Mouse (Mus musculus) forebrain, embryonic 14.5 days (tissue): ENCODE data around the gene Cfdp1. TPM values are rescaled to one million over a fixed set of nuclear protein-coding genes. Genes with fewer than 3 reads are reported as not detected.

Experiments
- ATAC-seq: fragments of 200-750 bp; cut with Nextera tagmentation; 2 replicates; pipeline ENCODE4 v1.8.0; 2017; ENCODE audit warnings: mild to moderate bottlenecking, moderate library complexity
- DNase-seq: peaks from one replicate; pipeline ENCODE4 v3.0.0-alpha.2; 2015; ENCODE audit warnings: low spot score
- H3K27ac ChIP-seq: fragments of 300-500 bp; sonication (generic); 2 replicates; pipeline ENCODE4 v1.5.1; 2014; ENCODE audit warnings: low read depth, mild to moderate bottlenecking, control low read depth, low read length, moderate library complexity
- H3K27me3 ChIP-seq: fragments of 300-500 bp; sonication (generic); replicated peaks from 2 replicates; pipeline ENCODE4 v1.6.1; 2014; ENCODE audit warnings: low read length, control low read depth, mixed read lengths; ENCODE audit not compliant: control insufficient read depth, insufficient read depth
- H3K36me3 ChIP-seq: fragments of 300-500 bp; sonication (generic); 2 replicates; pipeline ENCODE4 v1.6.1; 2014; ENCODE audit warnings: low read length, control low read depth; ENCODE audit not compliant: control insufficient read depth, insufficient read depth
- H3K4me1 ChIP-seq: fragments of 300-500 bp; sonication (generic); 2 replicates; pipeline ENCODE4 v1.6.1; 2014; ENCODE audit warnings: antibody characterized with exemption, low read length, control low read depth; ENCODE audit not compliant: control insufficient read depth, insufficient read depth
- H3K4me2 ChIP-seq: fragments of 300-500 bp; sonication (generic); 2 replicates; pipeline ENCODE4 v1.6.1; 2014; ENCODE audit warnings: mild to moderate bottlenecking, control low read depth, low read length
- H3K4me3 ChIP-seq: fragments of 300-500 bp; sonication (generic); 2 replicates; pipeline ENCODE4 v1.5.1; 2014; ENCODE audit warnings: low read depth, low read length, control low read depth
- H3K9ac ChIP-seq: fragments of 300-500 bp; sonication (generic); 2 replicates; pipeline ENCODE4 v1.6.1; 2014; ENCODE audit warnings: mild to moderate bottlenecking, low read length, control low read depth, moderate library complexity
- H3K9me3 ChIP-seq: fragments of 300-500 bp; sonication (generic); replicated peaks from 2 replicates; pipeline ENCODE4 v1.6.1; 2016; ENCODE audit warnings: low read length, control low read depth, mixed read lengths; ENCODE audit not compliant: control insufficient read depth
- WGBS: fragments of 180-500 bp; shearing (Covaris S2); extraction: QIAGEN DNeasy Blood & Tissue Kit; methylation state at CpG from one replicate; pipeline ENCODE4 v1.1.7; 2014; 5-methylcytosine and 5-hydroxymethylcytosine counted together
- polyA plus RNA-seq: library from polyadenylated mRNA; unstranded; fragments of >200 nt; fragmentation: Nextera tagmentation; extraction: Ambion mirVana; gene quantifications from 2 replicates; pipeline ENCODE4 v1.2.1, GENCODE M21; 2014

Gene Cfdp1
- polyA plus RNA-seq, result 173 and 178 TPM in 2 replicates

DNA sequence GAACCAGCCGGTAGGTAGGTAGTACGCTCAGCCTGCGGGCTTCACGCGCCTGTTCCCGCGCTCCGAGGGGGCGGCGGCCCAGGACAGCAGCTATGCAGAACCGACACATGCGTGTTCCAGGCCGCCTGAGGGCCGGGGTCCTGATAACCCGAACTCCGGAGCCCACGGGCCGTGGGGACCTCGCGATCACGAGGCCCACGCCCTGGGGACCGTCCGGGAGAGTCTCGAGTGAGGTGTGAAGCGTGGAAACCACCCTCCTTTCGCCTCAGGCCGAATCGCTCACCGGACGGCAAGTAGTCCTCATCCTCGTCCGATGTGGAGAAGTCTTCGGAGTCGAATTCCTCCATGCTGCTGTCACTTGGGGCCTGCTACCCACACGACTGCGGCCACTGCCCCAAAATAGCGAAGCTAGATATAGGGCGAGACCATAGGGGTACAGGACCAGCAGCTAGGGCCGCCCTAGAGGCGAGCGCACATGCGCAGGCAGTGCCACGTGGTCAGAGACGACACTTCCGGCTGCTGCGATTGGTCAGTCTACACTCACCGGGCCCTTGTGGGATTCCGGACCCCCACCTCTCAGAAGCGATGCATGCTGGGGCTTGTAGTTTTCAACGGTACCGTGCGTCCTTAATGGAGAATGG is at the start of gene Cfdp1:
TSS of gene Cfdp1 (minus strand) at position 431 of the 641 bp plus-strand sequence.
- Histone ChIP-seq H3K9me3 (no peaks in the 10 kb centered on the region), H3K36me3 (0 out of 2 replicates have a peak, but pooled peaks cover 3% of the 10 kb centered on the region), H3K4me1 (peaks cover 8% of the 10 kb centered on the region; the same call in 1 of the 2 replicates), H3K27ac (no peak within 1 kb of the TSS; the same call in 1 of the 2 replicates), H3K27me3 (no peaks in the 10 kb centered on the region), H3K4me3 (peak within 1 kb of the TSS; percentile 94), H3K4me2 (peak within 1 kb of the TSS; percentile 83), H3K9ac (peak within 1 kb of the TSS; percentile 84)
- ATAC-seq, result peak; percentile 100
- WGBS, result under 1% methylated on average over 53 of the region's 53 CpGs
- DNase-seq, result peak; percentile 99

- DNase-seq (no peak), ATAC-seq (no peak)
- no peak overlapping the region for H3K4me2 ChIP-seq
- no peak overlapping the region for H3K4me3 ChIP-seq
- 38% methylated on average over 5 of the region's 5 CpGs for WGBS
- no peaks in the 10 kb centered on the region for H3K9me3 ChIP-seq
- no peak overlapping the region for H3K27ac ChIP-seq
- H3K27me3 ChIP-seq, result no peaks in the 10 kb centered on the region
- no peaks in the 10 kb centered on the region for H3K4me1 ChIP-seq
- H3K36me3 ChIP-seq, result no peaks in the 10 kb centered on the region
- H3K9ac ChIP-seq, result no peak overlapping the region
These were observed 48.0 kb upstream of the Cfdp1 start for GRCm38 (mm10) chr8:111902080-111902479.

DNA sequence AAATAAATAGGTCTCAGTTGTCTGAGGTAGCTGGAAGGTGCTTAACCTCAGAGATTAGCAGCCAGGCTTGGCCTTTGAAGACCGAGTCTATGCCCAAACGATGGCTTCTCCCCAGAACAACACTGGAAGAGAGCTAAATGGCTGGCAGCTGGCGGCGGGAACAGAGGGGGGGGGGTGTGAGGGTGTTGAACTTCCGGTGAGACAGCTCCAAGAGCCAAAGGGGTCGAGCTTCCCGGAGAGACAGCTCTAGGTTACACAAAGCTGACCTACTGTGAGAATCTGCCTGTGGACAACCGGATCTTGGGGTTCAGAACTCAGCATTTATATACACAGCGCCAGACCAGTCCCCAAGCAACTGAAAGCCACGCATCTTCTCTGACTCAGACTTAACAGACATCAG is 44.5 kb upstream of the Cfdp1 start:
- Histone ChIP-seq H3K4me3 (no peak overlapping the region), H3K4me1 (no peaks in the 10 kb centered on the region), H3K9me3 (no peaks in the 10 kb centered on the region), H3K36me3 (no peaks in the 10 kb centered on the region), H3K4me2 (no peak overlapping the region), H3K27me3 (no peaks in the 10 kb centered on the region), H3K27ac (no peak overlapping the region), H3K9ac (no peak overlapping the region)
- 38% methylated on average over 10 of the region's 10 CpGs for WGBS
- DNase-seq (no peak), ATAC-seq (no peak)

DNA sequence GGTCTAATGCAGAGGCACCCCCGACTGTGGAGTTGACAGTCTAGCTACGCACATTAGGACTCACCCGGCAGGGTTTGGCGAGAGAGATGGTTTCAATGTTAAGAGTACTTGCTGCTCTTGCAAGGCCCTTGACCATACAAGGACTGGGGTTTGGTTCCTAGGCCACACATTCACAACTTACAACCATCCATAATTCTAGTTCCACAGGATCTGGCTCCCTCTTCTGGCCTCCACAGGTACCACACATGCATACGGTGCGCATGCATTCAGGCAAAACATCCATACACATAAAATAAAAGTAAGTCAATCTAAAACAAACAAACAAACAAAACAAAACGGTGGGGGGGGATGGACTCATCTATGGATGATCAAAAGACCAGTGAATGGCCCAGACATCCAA is 40.9 kb upstream of the Cfdp1 start:
- Histone ChIP-seq H3K9me3 (no peaks in the 10 kb centered on the region), H3K9ac (no peak overlapping the region), H3K4me2 (no peak overlapping the region), H3K27me3 (peaks cover 26% of the 10 kb centered on the region), H3K4me1 (0 out of 2 replicates have a peak, but pooled peaks cover 4% of the 10 kb centered on the region), H3K4me3 (no peak overlapping the region), H3K36me3 (no peaks in the 10 kb centered on the region), H3K27ac (no peak overlapping the region)
- WGBS, result 90% methylated on average over 7 of the region's 7 CpGs
- no peak for ATAC-seq
- DNase-seq, result no peak

DNA sequence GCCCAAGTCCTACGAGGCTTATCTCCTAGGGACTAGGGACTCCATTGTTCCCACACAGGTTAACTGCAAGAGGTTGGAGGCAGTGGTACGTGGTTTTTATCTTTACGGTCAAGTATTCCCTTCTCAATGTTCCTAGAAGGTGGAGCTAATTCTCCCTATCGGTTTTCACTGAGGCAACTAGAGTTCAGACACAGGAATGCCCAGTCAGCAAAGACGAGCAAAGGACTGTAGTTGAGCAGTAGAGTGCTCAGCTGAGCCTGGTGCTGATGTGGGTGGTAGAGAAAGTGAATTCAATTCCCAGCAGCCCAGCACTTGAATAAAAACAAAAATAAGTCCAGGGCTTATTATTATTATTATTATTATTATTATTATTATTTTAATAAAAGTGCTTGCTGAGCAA is 38.5 kb upstream of the Cfdp1 start:
- no peak overlapping the region for H3K4me3 ChIP-seq
- no peaks in the 10 kb centered on the region for H3K9me3 ChIP-seq
- no peaks in the 10 kb centered on the region for H3K36me3 ChIP-seq
- H3K4me2 ChIP-seq, result no peak overlapping the region
- WGBS, result 68% methylated on average over 5 of the region's 5 CpGs
- no peak for ATAC-seq
- peaks cover 35% of the 10 kb centered on the region for H3K27me3 ChIP-seq
- no peak for DNase-seq
- no peak overlapping the region for H3K9ac ChIP-seq
- H3K27ac ChIP-seq, result no peak overlapping the region
- 0 out of 2 replicates have a peak, but pooled peaks cover 4% of the 10 kb centered on the region for H3K4me1 ChIP-seq

GRCm38 (mm10) chr8:111891983-111892382 is 37.9 kb upstream of the Cfdp1 start:
- no peak overlapping the region for H3K9ac ChIP-seq
- H3K4me1 ChIP-seq, result 0 out of 2 replicates have a peak, but pooled peaks cover 4% of the 10 kb centered on the region
- no peak overlapping the region for H3K4me3 ChIP-seq
- H3K36me3 ChIP-seq, result no peaks in the 10 kb centered on the region
- 64% methylated on average over 8 of the region's 8 CpGs for WGBS
- no peak overlapping the region for H3K27ac ChIP-seq
- peaks cover 35% of the 10 kb centered on the region for H3K27me3 ChIP-seq
- no peak for ATAC-seq
- H3K9me3 ChIP-seq, result no peaks in the 10 kb centered on the region
- no peak overlapping the region for H3K4me2 ChIP-seq
- no peak for DNase-seq

DNA sequence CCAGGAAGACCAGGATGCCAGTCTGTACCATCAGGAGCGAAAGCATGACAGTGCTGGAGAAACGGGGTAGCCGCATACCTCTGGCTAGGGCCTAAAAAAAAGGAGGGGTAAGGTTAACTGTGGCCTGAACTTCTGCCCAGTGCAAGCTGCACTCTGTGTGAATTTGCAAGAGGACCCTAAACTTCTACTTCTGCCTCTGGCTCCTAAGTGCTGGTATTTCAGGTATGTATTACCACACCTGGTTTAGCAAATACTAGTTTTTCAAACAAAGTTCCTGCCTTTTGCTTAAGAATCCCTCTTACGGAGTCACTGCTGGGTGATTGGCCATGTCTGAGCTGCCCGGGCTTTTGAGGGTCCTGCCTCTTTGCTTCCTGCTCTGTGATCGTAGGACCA is 36.8 kb upstream of the Cfdp1 start:
- ATAC-seq (no peak), DNase-seq (no peak)
- Histone ChIP-seq H3K27me3 (peaks cover 35% of the 10 kb centered on the region), H3K4me2 (no peak overlapping the region), H3K4me1 (0 out of 2 replicates have a peak, but pooled peaks cover 4% of the 10 kb centered on the region), H3K4me3 (no peak overlapping the region), H3K27ac (no peak overlapping the region), H3K9ac (no peak overlapping the region), H3K36me3 (no peaks in the 10 kb centered on the region), H3K9me3 (no peaks in the 10 kb centered on the region)
- WGBS, result 60% methylated on average over 6 of the region's 6 CpGs

- peak overlapping the region; percentile 44 for H3K4me2 ChIP-seq
- 11% methylated on average over 86 of the region's 86 CpGs for WGBS
- H3K27me3 ChIP-seq, result peaks cover 35% of the 10 kb centered on the region
- no peaks in the 10 kb centered on the region for H3K36me3 ChIP-seq
- H3K4me3 ChIP-seq, result peak overlapping the region; percentile 15
- no peaks in the 10 kb centered on the region for H3K9me3 ChIP-seq
- no peak for ATAC-seq
- 0 out of 2 replicates have a peak, but pooled peaks cover 4% of the 10 kb centered on the region for H3K4me1 ChIP-seq
- peak overlapping the region; percentile 40; the same call in 1 of the 2 replicates for H3K9ac ChIP-seq
- no peak for DNase-seq
- H3K27ac ChIP-seq, result no peak overlapping the region
These were observed 36.1 kb upstream of the Cfdp1 start for GRCm38 (mm10) chr8:111889931-111890910.
